Mouse (Mus musculus): ENCODE data around the gene Gm8369. TPM values are rescaled to one million over a fixed set of nuclear protein-coding genes. Genes with fewer than 3 reads are reported as not detected.
"Not testable (repeated sequence)": the region's sequence is repeated elsewhere in the genome, so short reads cannot be mapped to it uniquely, and the experiment has no call there.

Gm8369 gene
- total and polyA plus RNA-seq, 2 experiments from 2014 or later = 0.73 TPM; not detected in 1

DNA sequence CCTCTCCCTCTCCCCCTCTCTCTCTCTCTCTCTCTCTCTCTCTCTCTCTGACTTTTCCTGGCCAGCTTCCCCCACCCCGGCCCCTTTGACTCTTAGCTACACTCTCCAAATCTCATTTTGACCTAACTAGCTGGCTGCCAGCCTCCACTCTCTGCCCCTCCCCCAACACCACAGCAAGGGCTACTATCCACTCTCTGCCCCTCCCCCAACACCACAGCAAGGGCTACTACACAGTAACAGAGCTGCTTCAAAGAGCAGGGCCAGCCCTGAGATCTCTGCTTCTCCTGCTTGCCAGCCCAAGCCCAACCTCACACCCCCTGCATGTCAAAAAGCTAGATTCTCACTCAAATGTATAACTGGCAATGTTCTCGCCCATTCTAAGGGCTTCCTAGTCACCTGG, 51.6 kb downstream of the Gm8369 start:
- H3K9ac ChIP-seq = no peak overlapping the region
- H3K36me3 ChIP-seq (ENCODE audit: insufficient read depth) = no peaks in the 10 kb centered on the region
- H3K4me3 ChIP-seq (ENCODE audit: low read depth, low read length) = no peak overlapping the region
- WGBS = 21% methylated on average over 2 of the region's 2 CpGs
- no peak overlapping the region for H3K27ac ChIP-seq (ENCODE audit: low read depth, low read length)
- TF ChIP-seq CTCF (IDR thresholded peaks at IDR 0.05; ENCODE audit: low read depth) = no peak
- no peak overlapping the region for H3K4me2 ChIP-seq (ENCODE audit: low read depth)
- no peaks in the 10 kb centered on the region for H3K4me1 ChIP-seq (ENCODE audit: insufficient read depth)
- DNase-seq = no peak
- no peaks in the 10 kb centered on the region for H3K9me3 ChIP-seq (ENCODE audit: low read length)
- no peak for ATAC-seq
- H3K27me3 ChIP-seq (ENCODE audit: insufficient read depth, low read length) = no peaks in the 10 kb centered on the region

DNA sequence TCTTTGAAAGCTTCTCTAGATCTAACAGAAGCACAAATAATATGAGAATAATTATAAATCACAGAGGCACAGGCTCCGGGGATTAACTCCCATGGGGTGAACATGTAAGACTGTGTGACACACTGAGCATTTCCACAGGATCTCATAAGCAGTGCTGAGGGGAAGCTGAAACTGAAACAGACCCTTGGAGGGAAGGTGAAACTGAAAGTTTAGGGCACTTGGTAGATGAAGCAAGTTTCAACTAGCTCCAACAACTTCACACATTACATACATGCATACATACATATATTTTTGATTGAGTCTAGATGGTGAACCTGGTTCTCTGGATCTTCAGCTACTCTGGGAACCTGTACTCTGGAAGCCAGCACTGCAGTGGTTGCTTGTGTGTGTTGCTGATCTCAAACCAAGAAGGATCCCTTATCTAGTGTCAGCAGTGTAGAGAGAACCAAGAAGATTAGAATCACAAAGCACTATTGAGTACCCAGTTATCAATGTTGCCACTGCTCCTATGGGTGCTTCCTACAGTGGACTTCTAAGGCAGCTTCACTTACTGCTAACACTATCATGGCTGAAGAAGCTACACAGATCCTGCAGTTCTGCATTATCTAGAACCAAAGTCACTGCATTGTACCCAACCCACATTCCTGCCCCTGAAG, 54.6 kb downstream of the Gm8369 start:
- H3K9me3 ChIP-seq (ENCODE audit: low read length); H3K9ac ChIP-seq; H3K36me3 ChIP-seq (ENCODE audit: insufficient read depth); ATAC-seq; H3K27me3 ChIP-seq (ENCODE audit: insufficient read depth, low read length); H3K4me3 ChIP-seq (ENCODE audit: low read depth, low read length); H3K4me1 ChIP-seq (ENCODE audit: insufficient read depth); H3K4me2 ChIP-seq (ENCODE audit: low read depth); H3K27ac ChIP-seq (ENCODE audit: low read depth, low read length); DNase-seq: not testable (repeated sequence)
- 90% methylated on average over 1 of the region's 1 CpGs for WGBS

- not testable (repeated sequence) for H3K27me3 ChIP-seq (ENCODE audit: insufficient read depth, low read length); H3K4me1 ChIP-seq (ENCODE audit: insufficient read depth); H3K4me3 ChIP-seq (ENCODE audit: low read depth, low read length); H3K9ac ChIP-seq; H3K4me2 ChIP-seq (ENCODE audit: low read depth); DNase-seq; ATAC-seq; H3K36me3 ChIP-seq (ENCODE audit: insufficient read depth); H3K27ac ChIP-seq (ENCODE audit: low read depth, low read length); H3K9me3 ChIP-seq (ENCODE audit: low read length)
- WGBS = 81% methylated on average over 2 of the region's 2 CpGs
Measured at GRCm38 (mm10) chr19:11544383-11544782, 58.6 kb downstream of the Gm8369 start.

- Histone ChIP-seq H3K9me3 (ENCODE audit: low read length) (no peaks in the 10 kb centered on the region), H3K27ac (ENCODE audit: low read depth, low read length) (no peak overlapping the region), H3K36me3 (ENCODE audit: insufficient read depth) (no peaks in the 10 kb centered on the region), H3K27me3 (ENCODE audit: insufficient read depth, low read length) (no peaks in the 10 kb centered on the region), H3K4me2 (ENCODE audit: low read depth) (no peak overlapping the region), H3K4me1 (ENCODE audit: insufficient read depth) (no peaks in the 10 kb centered on the region), H3K4me3 (ENCODE audit: low read depth, low read length) (no peak overlapping the region), H3K9ac (no peak overlapping the region)
- DNase-seq (no peak), ATAC-seq (no peak)
- no peak for TF ChIP-seq CTCF (IDR thresholded peaks at IDR 0.05; ENCODE audit: low read depth)
Measured at GRCm38 (mm10) chr19:11547911-11548310, 62.2 kb downstream of the Gm8369 start.

- H3K4me2 ChIP-seq (ENCODE audit: low read depth) = no peak overlapping the region
- no peak for TF ChIP-seq CTCF (IDR thresholded peaks at IDR 0.05; ENCODE audit: low read depth)
- H3K27me3 ChIP-seq (ENCODE audit: insufficient read depth, low read length) = no peaks in the 10 kb centered on the region
- WGBS = 91% methylated on average over 5 of the region's 5 CpGs
- H3K27ac ChIP-seq (ENCODE audit: low read depth, low read length) = no peak overlapping the region
- no peaks in the 10 kb centered on the region for H3K36me3 ChIP-seq (ENCODE audit: insufficient read depth)
- no peak for ATAC-seq
- H3K4me3 ChIP-seq (ENCODE audit: low read depth, low read length) = no peak overlapping the region
- no peaks in the 10 kb centered on the region for H3K4me1 ChIP-seq (ENCODE audit: insufficient read depth)
- no peak overlapping the region for H3K9ac ChIP-seq
- no peaks in the 10 kb centered on the region for H3K9me3 ChIP-seq (ENCODE audit: low read length)
- no peak for DNase-seq
Measured at GRCm38 (mm10) chr19:11554726-11555125, 69.0 kb downstream of the Gm8369 start.

DNA sequence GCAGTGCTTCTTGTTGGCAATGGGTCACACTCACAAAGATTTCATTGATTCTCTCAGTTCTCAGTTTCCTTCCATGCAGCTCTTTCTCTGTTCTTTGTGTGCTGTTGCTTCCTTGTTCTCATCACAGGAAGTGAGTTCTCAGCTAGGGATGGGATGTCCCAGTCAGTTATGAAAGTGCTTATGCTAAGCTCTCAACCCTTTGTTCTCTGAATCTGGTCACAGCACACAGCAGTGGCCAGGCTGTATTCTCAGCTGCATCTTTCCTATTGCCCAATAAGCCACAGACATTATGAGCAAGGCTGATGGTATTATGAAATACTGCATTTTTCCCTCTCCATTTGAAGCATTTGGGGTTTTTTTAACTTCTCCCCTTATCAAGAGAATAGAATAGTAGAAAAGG, 73.8 kb downstream of the Gm8369 start:
- not testable (repeated sequence) for H3K4me1 ChIP-seq (ENCODE audit: insufficient read depth); H3K4me2 ChIP-seq (ENCODE audit: low read depth); H3K27me3 ChIP-seq (ENCODE audit: insufficient read depth, low read length); ATAC-seq; DNase-seq; H3K36me3 ChIP-seq (ENCODE audit: insufficient read depth); H3K4me3 ChIP-seq (ENCODE audit: low read depth, low read length); H3K9ac ChIP-seq; H3K9me3 ChIP-seq (ENCODE audit: low read length); H3K27ac ChIP-seq (ENCODE audit: low read depth, low read length)

Other genes with a start within 250 kb of the Gm8369 start
- 0.14 TPM in 1 of 2 replicates, not detected in the other for gene Ms4a1, start 219.7 kb upstream of the Gm8369 start, total RNA-seq (2014; rRNA removed)
- 0.05 TPM in 1 of 2 replicates, not detected in the other for gene Ms4a1, start 219.7 kb upstream of the Gm8369 start, polyA plus RNA-seq (2015; fragmentation: Nextera tagmentation; extraction: Ambion mirVana)
- not detected in 2 replicates for gene Ms4a5, start 202.1 kb upstream of the Gm8369 start, total RNA-seq (2014; rRNA removed)
- gene Ms4a5, start 202.1 kb upstream of the Gm8369 start, polyA plus RNA-seq (2015; fragmentation: Nextera tagmentation; extraction: Ambion mirVana) = not detected in 2 replicates
- not detected in 2 replicates for gene Ms4a14, start 171.5 kb upstream of the Gm8369 start, total RNA-seq (2014; rRNA removed)
- gene Ms4a14, start 171.5 kb upstream of the Gm8369 start, polyA plus RNA-seq (2015; fragmentation: Nextera tagmentation; extraction: Ambion mirVana) = 0.08 TPM in 1 of 2 replicates, not detected in the other
- 0.77 and 1.1 TPM in 2 replicates for gene Ms4a7, start 149.8 kb upstream of the Gm8369 start, total RNA-seq (2014; rRNA removed)
- 3.3 and 4.0 TPM in 2 replicates for gene Ms4a7, start 149.8 kb upstream of the Gm8369 start, polyA plus RNA-seq (2015; fragmentation: Nextera tagmentation; extraction: Ambion mirVana)
- 1.2 TPM in 1 of 2 replicates, not detected in the other for gene Ms4a4a, start 110.4 kb upstream of the Gm8369 start, total RNA-seq (2014; rRNA removed)
- gene Ms4a4a, start 110.4 kb upstream of the Gm8369 start, polyA plus RNA-seq (2015; fragmentation: Nextera tagmentation; extraction: Ambion mirVana) = 0.58 and 2.9 TPM in 2 replicates
- gene Ms4a4c, start 81.2 kb upstream of the Gm8369 start, total RNA-seq (2014; rRNA removed) = not detected in 2 replicates
- 0.16 TPM in 1 of 2 replicates, not detected in the other for gene Ms4a4c, start 81.2 kb upstream of the Gm8369 start, polyA plus RNA-seq (2015; fragmentation: Nextera tagmentation; extraction: Ambion mirVana)
- not detected in 2 replicates for gene Ms4a4b, start 42.4 kb upstream of the Gm8369 start, total RNA-seq (2014; rRNA removed)
- not detected in 2 replicates for gene Ms4a4b, start 42.4 kb upstream of the Gm8369 start, polyA plus RNA-seq (2015; fragmentation: Nextera tagmentation; extraction: Ambion mirVana)
- gene Ms4a6c, start 16.6 kb upstream of the Gm8369 start, total RNA-seq (2014; rRNA removed) = 2.5 and 5.9 TPM in 2 replicates
- 2.5 and 3.0 TPM in 2 replicates for gene Ms4a6c, start 16.6 kb upstream of the Gm8369 start, polyA plus RNA-seq (2015; fragmentation: Nextera tagmentation; extraction: Ambion mirVana)
- gene Ms4a6b, start 30.6 kb downstream of the Gm8369 start, total RNA-seq (2014; rRNA removed) = 2.2 and 5.9 TPM in 2 replicates
- gene Ms4a6b, start 30.6 kb downstream of the Gm8369 start, polyA plus RNA-seq (2015; fragmentation: Nextera tagmentation; extraction: Ambion mirVana) = 2.0 and 3.3 TPM in 2 replicates
- not detected in 2 replicates for gene Ms4a4d, start 50.9 kb downstream of the Gm8369 start, total RNA-seq (2014; rRNA removed)
- not detected in 2 replicates for gene Ms4a4d, start 50.9 kb downstream of the Gm8369 start, polyA plus RNA-seq (2015; fragmentation: Nextera tagmentation; extraction: Ambion mirVana)
- 2.4 and 2.5 TPM in 2 replicates for gene Ms4a6d, start 118.9 kb downstream of the Gm8369 start, total RNA-seq (2014; rRNA removed)
- gene Ms4a6d, start 118.9 kb downstream of the Gm8369 start, polyA plus RNA-seq (2015; fragmentation: Nextera tagmentation; extraction: Ambion mirVana) = 2.8 TPM in 2 replicates
- gene Ms4a2, start 137.8 kb downstream of the Gm8369 start, total RNA-seq (2014; rRNA removed) = not detected in 2 replicates
- gene Ms4a2, start 137.8 kb downstream of the Gm8369 start, polyA plus RNA-seq (2015; fragmentation: Nextera tagmentation; extraction: Ambion mirVana) = not detected in 2 replicates
- gene Ms4a3, start 154.9 kb downstream of the Gm8369 start, total RNA-seq (2014; rRNA removed) = 0.23 TPM in 1 of 2 replicates, not detected in the other
- not detected in 2 replicates for gene Ms4a3, start 154.9 kb downstream of the Gm8369 start, polyA plus RNA-seq (2015; fragmentation: Nextera tagmentation; extraction: Ambion mirVana)
- gene Oosp2, start 174.6 kb downstream of the Gm8369 start, total RNA-seq (2014; rRNA removed) = not detected in 2 replicates
- 0.60 TPM in 1 of 2 replicates, not detected in the other for gene Oosp2, start 174.6 kb downstream of the Gm8369 start, polyA plus RNA-seq (2015; fragmentation: Nextera tagmentation; extraction: Ambion mirVana)
- not detected in 2 replicates for gene Oosp1, start 205.2 kb downstream of the Gm8369 start, total RNA-seq (2014; rRNA removed)
- gene Oosp1, start 205.2 kb downstream of the Gm8369 start, polyA plus RNA-seq (2015; fragmentation: Nextera tagmentation; extraction: Ambion mirVana) = not detected in 2 replicates
- not detected in 2 replicates for gene Oosp3, start 211.1 kb downstream of the Gm8369 start, total RNA-seq (2014; rRNA removed)
- not detected in 2 replicates for gene Oosp3, start 211.1 kb downstream of the Gm8369 start, polyA plus RNA-seq (2015; fragmentation: Nextera tagmentation; extraction: Ambion mirVana)